Mouse (Mus musculus): ENCODE measurements around the gene Abhd13. TPM values are rescaled to one million over a fixed set of nuclear protein-coding genes. Genes with fewer than 3 reads are reported as not detected.

Gene Abhd13
- polyA plus RNA-seq, 1 experiment, result 2.9 TPM

GRCm38 (mm10) chr8:9979746-9980145, 2.2 kb downstream of the Abhd13 start:
- 28% methylated on average over 1 of the region's 1 CpGs for WGBS
- TF ChIP-seq CTCF (IDR thresholded peaks at IDR 0.05; ENCODE audit: extremely low read depth, insufficient read length, insufficient replicate concordance, low read depth, low read length) (no peak), POLR2A (IDR thresholded peaks at IDR 0.05; ENCODE audit: low read depth, low read length) (no peak)
- Histone ChIP-seq H3K4me3 (ENCODE audit: low read depth, low read length) (no peak overlapping the region), H3K27ac (ENCODE audit: insufficient read depth, low read depth, low read length) (no peak overlapping the region), H3K27me3 (ENCODE audit: control insufficient read depth, insufficient read depth, low read length) (no peaks in the 10 kb centered on the region), H3K4me1 (ENCODE audit: control insufficient read depth, insufficient read depth, insufficient read length, low read length) (peaks cover 14% of the 10 kb centered on the region), H3K36me3 (ENCODE audit: control insufficient read depth, insufficient read depth, low read length) (peaks cover 8% of the 10 kb centered on the region)

- no peak for TF ChIP-seq CTCF (IDR thresholded peaks at IDR 0.05; ENCODE audit: extremely low read depth, insufficient read length, insufficient replicate concordance, low read depth, low read length)
- no peak overlapping the region for H3K27ac ChIP-seq (ENCODE audit: insufficient read depth, low read depth, low read length)
Measured at GRCm38 (mm10) chr8:9980188-9980587, 2.7 kb downstream of the Abhd13 start.

GRCm38 (mm10) chr8:10004115-10004514, 26.6 kb downstream of the Abhd13 start:
- no peaks in the 10 kb centered on the region for H3K36me3 ChIP-seq (ENCODE audit: control insufficient read depth, insufficient read depth, low read length)
- peaks cover 19% of the 10 kb centered on the region for H3K4me1 ChIP-seq (ENCODE audit: control insufficient read depth, insufficient read depth, insufficient read length, low read length)
- H3K27me3 ChIP-seq (ENCODE audit: control insufficient read depth, insufficient read depth, low read length), result no peaks in the 10 kb centered on the region
- no peak overlapping the region for H3K4me3 ChIP-seq (ENCODE audit: low read depth, low read length)
- TF ChIP-seq CTCF (IDR thresholded peaks at IDR 0.05; ENCODE audit: extremely low read depth, insufficient read length, insufficient replicate concordance, low read depth, low read length) (no peak), POLR2A (IDR thresholded peaks at IDR 0.05; ENCODE audit: low read depth, low read length) (no peak)
- no peak overlapping the region for H3K27ac ChIP-seq (ENCODE audit: insufficient read depth, low read depth, low read length)
- 93% methylated on average over 7 of the region's 7 CpGs for WGBS

More at GRCm38 (mm10) chr8:9980188-9980587, 2.7 kb downstream of the Abhd13 start:
- H3K4me1 ChIP-seq (ENCODE audit: control insufficient read depth, insufficient read depth, insufficient read length, low read length), result peaks cover 14% of the 10 kb centered on the region
- peaks cover 8% of the 10 kb centered on the region for H3K36me3 ChIP-seq (ENCODE audit: control insufficient read depth, insufficient read depth, low read length)
- no peak overlapping the region for H3K4me3 ChIP-seq (ENCODE audit: low read depth, low read length)
- no peaks in the 10 kb centered on the region for H3K27me3 ChIP-seq (ENCODE audit: control insufficient read depth, insufficient read depth, low read length)

- H3K4me1 ChIP-seq (ENCODE audit: control insufficient read depth, insufficient read depth, insufficient read length, low read length), result peaks cover 19% of the 10 kb centered on the region
- 13% methylated on average over 16 of the region's 16 CpGs for WGBS
- H3K36me3 ChIP-seq (ENCODE audit: control insufficient read depth, insufficient read depth, low read length), result no peaks in the 10 kb centered on the region
- TF ChIP-seq CTCF (IDR thresholded peaks at IDR 0.05; ENCODE audit: extremely low read depth, insufficient read length, insufficient replicate concordance, low read depth, low read length) (no peak), POLR2A (IDR thresholded peaks at IDR 0.05; ENCODE audit: low read depth, low read length) (no peak)
- peak within 1 kb of the TSS; percentile 89 for H3K27ac ChIP-seq (ENCODE audit: insufficient read depth, low read depth, low read length)
- peak within 1 kb of the TSS; percentile 74 for H3K4me3 ChIP-seq (ENCODE audit: low read depth, low read length)
- no peaks in the 10 kb centered on the region for H3K27me3 ChIP-seq (ENCODE audit: control insufficient read depth, insufficient read depth, low read length)
Measured at GRCm38 (mm10) chr8:10006156-10006985, 28.9 kb downstream of the Abhd13 start, which contains the start of gene Tnfsf13b. Gene Tnfsf13b (plus strand): TSS chr8:10006467.

- H3K4me1 ChIP-seq (ENCODE audit: control insufficient read depth, insufficient read depth, insufficient read length, low read length), result peaks cover 19% of the 10 kb centered on the region
- H3K27ac ChIP-seq (ENCODE audit: insufficient read depth, low read depth, low read length), result peak overlapping the region; percentile 73
- TF ChIP-seq CTCF (IDR thresholded peaks at IDR 0.05; ENCODE audit: extremely low read depth, insufficient read length, insufficient replicate concordance, low read depth, low read length), result no peak
- TF ChIP-seq POLR2A (IDR thresholded peaks at IDR 0.05; ENCODE audit: low read depth, low read length), result 0 out of 2 replicates have a peak, but pooled peaks have one; percentile 5
- no peaks in the 10 kb centered on the region for H3K27me3 ChIP-seq (ENCODE audit: control insufficient read depth, insufficient read depth, low read length)
- no peaks in the 10 kb centered on the region for H3K36me3 ChIP-seq (ENCODE audit: control insufficient read depth, insufficient read depth, low read length)
- peak overlapping the region; percentile 74 for H3K4me3 ChIP-seq (ENCODE audit: low read depth, low read length)
- 4% methylated on average over 29 of the region's 29 CpGs for WGBS
Measured at GRCm38 (mm10) chr8:10006986-10007659, 29.6 kb downstream of the Abhd13 start.

- Histone ChIP-seq H3K27me3 (ENCODE audit: control insufficient read depth, insufficient read depth, low read length) (no peaks in the 10 kb centered on the region), H3K36me3 (ENCODE audit: control insufficient read depth, insufficient read depth, low read length) (no peaks in the 10 kb centered on the region), H3K27ac (ENCODE audit: insufficient read depth, low read depth, low read length) (no peak overlapping the region), H3K4me1 (ENCODE audit: control insufficient read depth, insufficient read depth, insufficient read length, low read length) (peaks cover 19% of the 10 kb centered on the region), H3K4me3 (ENCODE audit: low read depth, low read length) (peak overlapping the region; percentile 74)
- 31% methylated on average over 6 of the region's 6 CpGs for WGBS
- TF ChIP-seq CTCF (IDR thresholded peaks at IDR 0.05; ENCODE audit: extremely low read depth, insufficient read length, insufficient replicate concordance, low read depth, low read length) (no peak), POLR2A (IDR thresholded peaks at IDR 0.05; ENCODE audit: low read depth, low read length) (no peak)
Measured at GRCm38 (mm10) chr8:10007660-10008028, 30.1 kb downstream of the Abhd13 start.

GRCm38 (mm10) chr8:10016252-10016651, 38.7 kb downstream of the Abhd13 start:
- 44% methylated on average over 1 of the region's 1 CpGs for WGBS
- Histone ChIP-seq H3K4me1 (ENCODE audit: control insufficient read depth, insufficient read depth, insufficient read length, low read length) (peaks cover 3% of the 10 kb centered on the region; the same call in 1 of the 2 replicates), H3K27ac (ENCODE audit: insufficient read depth, low read depth, low read length) (peak overlapping the region; percentile 27; the same call in 1 of the 2 replicates), H3K36me3 (ENCODE audit: control insufficient read depth, insufficient read depth, low read length) (no peaks in the 10 kb centered on the region), H3K27me3 (ENCODE audit: control insufficient read depth, insufficient read depth, low read length) (no peaks in the 10 kb centered on the region), H3K4me3 (ENCODE audit: low read depth, low read length) (no peak overlapping the region)
- TF ChIP-seq CTCF (IDR thresholded peaks at IDR 0.05; ENCODE audit: extremely low read depth, insufficient read length, insufficient replicate concordance, low read depth, low read length), result no peak
- no peak for TF ChIP-seq POLR2A (IDR thresholded peaks at IDR 0.05; ENCODE audit: low read depth, low read length)

Data from small intestine, adult 2 months (tissue).